Mouse (Mus musculus) bone marrow, adult 2 months (tissue): ENCODE data around the gene Xdh. TPM values are rescaled to one million over a fixed set of nuclear protein-coding genes. Genes with fewer than 3 reads are reported as not detected.
"Not testable (repeated sequence)": the region's sequence is repeated elsewhere in the genome, so short reads cannot be mapped to it uniquely, and the experiment has no call there.

ENCODE experiments used
- H3K27ac ChIP-seq: fragments of 200-500 bp; 2 replicates; pipeline ENCODE4 v1.5.1; 2012; ENCODE audit warnings: low read depth, mild to moderate bottlenecking, control low read depth, inconsistent platforms, low read length; ENCODE audit not compliant: control insufficient read depth, poor library complexity, insufficient read depth
- H3K4me1 ChIP-seq: fragments of 200-500 bp; 2 replicates; pipeline ENCODE4 v1.6.1; 2011; ENCODE audit warnings: low read length; ENCODE audit not compliant: control insufficient read depth, insufficient read depth
- H3K4me3 ChIP-seq: fragments of 200-500 bp; replicated peaks from 2 replicates; pipeline ENCODE3; 2011; ENCODE audit warnings: mild to moderate bottlenecking, low read depth, low read length, control low read depth; ENCODE audit not compliant: control insufficient read depth
- CTCF ChIP-seq: fragments of 200-500 bp; IDR thresholded peaks from 2 replicates; pipeline ENCODE4 v1.5.1; 2011; ENCODE audit warnings: low read length, control low read depth; ENCODE audit not compliant: control insufficient read depth, insufficient read depth
- POLR2A ChIP-seq: fragments of 200-500 bp; IDR thresholded peaks from 2 replicates; pipeline ENCODE4 v1.6.1; 2011; ENCODE audit warnings: low read depth, mild to moderate bottlenecking, control low read depth, low read length, borderline replicate concordance; ENCODE audit not compliant: control insufficient read depth
- WGBS: fragments of 180-500 bp; shearing (Covaris S2); methylation state at CpG from one replicate; pipeline ENCODE4 v1.1.7; 2018; 5-methylcytosine and 5-hydroxymethylcytosine counted together
- polyA plus RNA-seq: library from polyadenylated mRNA; stranded (reverse); fragments of >200 nt; gene quantifications from 2 replicates; pipeline ENCODE4 v1.2.4, GENCODE M21; 2011; ENCODE audit warnings: low replicate concordance; ENCODE audit not compliant: missing spikeins, insufficient read depth, insufficient read length

The Xdh gene
- polyA plus RNA-seq, 1 experiment, result 114 TPM

DNA sequence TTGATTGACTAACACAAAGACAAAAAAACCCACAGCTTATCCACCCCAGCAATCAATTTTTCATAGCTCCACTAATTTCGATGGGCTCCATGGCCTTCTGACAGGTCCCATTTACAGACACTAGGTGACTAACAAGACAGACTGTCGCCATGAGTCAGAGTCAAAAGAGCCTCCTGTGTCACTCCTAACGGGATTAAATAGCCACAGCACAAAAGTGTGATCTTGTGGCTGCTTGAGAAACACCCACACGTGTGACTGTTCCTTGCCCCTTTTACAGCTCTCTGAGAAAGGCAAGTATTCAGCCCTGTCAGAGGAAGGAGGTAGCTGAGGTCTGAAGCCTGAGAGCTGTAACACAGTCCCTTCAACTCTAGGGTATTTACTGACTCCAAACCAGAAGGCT, 96.3 kb downstream of the Xdh start:
- 76% methylated on average over 4 of the region's 4 CpGs for WGBS
- TF ChIP-seq POLR2A (no peak), CTCF (no peak)
- no peak overlapping the region for H3K27ac ChIP-seq
- no peak overlapping the region for H3K4me3 ChIP-seq
- no peaks in the 10 kb centered on the region; the same call in 1 of the 2 replicates for H3K4me1 ChIP-seq

DNA sequence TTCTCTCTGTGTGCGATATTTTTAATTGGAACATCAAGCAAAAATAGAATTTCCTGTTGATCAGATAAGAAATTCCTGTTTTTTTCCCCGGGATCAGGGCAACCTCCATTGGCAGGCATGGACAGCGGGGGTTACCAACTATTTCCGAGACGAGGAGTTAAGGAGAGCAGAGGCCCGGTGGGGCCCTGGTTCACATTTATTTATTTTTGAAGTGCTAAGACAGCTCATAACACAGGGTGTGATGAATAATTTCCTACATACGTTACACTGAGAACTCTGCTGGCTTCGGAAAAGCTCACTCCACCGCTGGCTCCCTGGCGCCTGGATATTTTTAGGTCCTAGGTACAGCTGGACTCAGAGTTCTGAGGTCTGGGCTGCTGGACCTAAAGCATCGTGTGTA, 97.0 kb downstream of the Xdh start:
- H3K27ac ChIP-seq, result no peak overlapping the region
- no peak for TF ChIP-seq POLR2A
- TF ChIP-seq CTCF, result no peak

DNA sequence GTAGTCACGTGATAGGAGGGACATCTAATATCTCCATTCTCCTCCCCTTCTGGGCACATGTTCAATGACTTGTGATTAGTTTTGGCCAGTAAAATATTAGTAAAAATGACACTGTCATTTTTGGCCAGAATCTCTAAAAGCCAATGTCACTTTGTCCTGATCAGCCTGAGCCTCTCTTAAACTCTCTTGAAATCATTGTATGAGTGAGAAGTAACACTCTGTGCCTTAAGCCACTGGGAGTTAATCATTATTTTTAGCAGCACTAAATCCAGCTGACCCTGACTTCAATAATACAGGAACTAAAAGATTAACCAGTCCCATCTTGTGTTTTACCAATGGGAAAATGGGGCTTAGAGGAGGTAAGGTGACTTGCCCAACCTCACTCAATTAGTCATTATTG, 102.6 kb downstream of the Xdh start:
- 84% methylated on average over 1 of the region's 1 CpGs for WGBS
- Histone ChIP-seq H3K4me3 (no peak overlapping the region), H3K4me1 (no peaks in the 10 kb centered on the region), H3K27ac (no peak overlapping the region)
- TF ChIP-seq POLR2A, result no peak
- no peak for TF ChIP-seq CTCF

More for the DNA sequence above, 97.0 kb downstream of the Xdh start:
- no peak overlapping the region for H3K4me3 ChIP-seq
- no peaks in the 10 kb centered on the region; the same call in 1 of the 2 replicates for H3K4me1 ChIP-seq
- 84% methylated on average over 11 of the region's 11 CpGs for WGBS

DNA sequence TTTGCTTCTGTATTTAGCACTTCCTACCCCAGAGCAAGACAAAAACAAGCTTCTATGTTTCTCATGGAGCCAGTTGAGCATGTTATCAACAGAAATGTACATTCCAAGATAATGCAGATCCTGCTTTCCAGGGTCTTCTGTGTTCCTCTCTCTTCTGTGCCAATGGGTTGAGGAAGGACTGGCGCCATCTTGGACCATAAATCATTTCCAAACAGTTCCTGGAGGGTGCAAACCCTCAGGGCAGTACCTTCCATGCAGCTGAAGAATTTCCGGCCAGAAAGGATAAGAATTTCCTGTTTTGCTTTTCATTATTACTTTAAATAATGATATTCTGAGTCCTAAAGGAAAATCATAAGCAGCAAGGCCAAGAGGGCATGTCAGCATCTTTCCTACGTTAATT, 104.4 kb downstream of the Xdh start:
- no peak for TF ChIP-seq POLR2A
- no peak for TF ChIP-seq CTCF
- no peak overlapping the region for H3K27ac ChIP-seq
- 68% methylated on average over 3 of the region's 3 CpGs for WGBS
- H3K4me3 ChIP-seq, result no peak overlapping the region
- no peaks in the 10 kb centered on the region for H3K4me1 ChIP-seq

DNA sequence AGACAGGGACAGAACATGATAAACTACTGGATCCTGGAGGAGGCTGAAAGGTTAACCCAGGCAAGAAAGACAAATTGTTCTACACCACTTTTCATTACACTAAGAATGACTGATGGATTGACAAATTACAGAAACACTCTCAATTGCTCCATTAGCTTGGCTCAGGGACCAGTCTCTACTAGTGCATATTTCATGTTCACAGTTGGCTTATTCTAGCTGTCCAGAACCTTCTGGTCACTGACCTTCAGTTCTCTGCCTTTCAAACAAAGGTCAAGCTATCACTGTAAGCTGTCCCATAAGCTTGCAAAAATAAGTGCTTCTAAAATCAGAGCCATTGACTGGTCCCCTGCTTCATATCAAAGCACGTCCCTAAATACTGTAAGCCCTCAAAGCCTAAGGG, 107.0 kb downstream of the Xdh start:
- Histone ChIP-seq H3K4me1 (no peaks in the 10 kb centered on the region), H3K27ac (no peak overlapping the region), H3K4me3 (no peak overlapping the region)
- no peak for TF ChIP-seq POLR2A
- TF ChIP-seq CTCF, result no peak
- 76% methylated on average over 1 of the region's 1 CpGs for WGBS

DNA sequence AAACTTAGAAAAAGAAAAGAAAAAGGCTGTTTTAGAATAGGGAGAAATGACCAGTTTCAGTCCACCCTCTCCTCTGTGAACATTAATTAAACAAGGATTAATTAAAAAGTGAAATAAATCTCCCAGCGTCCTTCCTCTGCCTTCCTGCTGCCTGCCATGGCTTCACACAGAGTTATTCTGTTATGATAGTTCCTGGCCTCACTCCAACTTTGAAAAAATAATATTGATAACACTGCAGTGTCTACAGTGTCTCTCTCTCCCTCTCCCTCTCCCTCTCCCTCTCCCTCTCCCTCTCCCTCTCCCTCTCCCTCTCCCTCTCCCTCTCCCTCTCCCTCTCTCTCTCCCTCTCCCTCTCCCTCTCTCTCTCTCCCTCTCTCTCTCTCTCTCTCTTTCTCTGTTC, 110.1 kb downstream of the Xdh start:
- H3K4me3 ChIP-seq, H3K4me1 ChIP-seq, H3K27ac ChIP-seq: not testable (repeated sequence)
- whole genome bisulfite sequencing, result 50% methylated on average over 1 of the region's 1 CpGs

DNA sequence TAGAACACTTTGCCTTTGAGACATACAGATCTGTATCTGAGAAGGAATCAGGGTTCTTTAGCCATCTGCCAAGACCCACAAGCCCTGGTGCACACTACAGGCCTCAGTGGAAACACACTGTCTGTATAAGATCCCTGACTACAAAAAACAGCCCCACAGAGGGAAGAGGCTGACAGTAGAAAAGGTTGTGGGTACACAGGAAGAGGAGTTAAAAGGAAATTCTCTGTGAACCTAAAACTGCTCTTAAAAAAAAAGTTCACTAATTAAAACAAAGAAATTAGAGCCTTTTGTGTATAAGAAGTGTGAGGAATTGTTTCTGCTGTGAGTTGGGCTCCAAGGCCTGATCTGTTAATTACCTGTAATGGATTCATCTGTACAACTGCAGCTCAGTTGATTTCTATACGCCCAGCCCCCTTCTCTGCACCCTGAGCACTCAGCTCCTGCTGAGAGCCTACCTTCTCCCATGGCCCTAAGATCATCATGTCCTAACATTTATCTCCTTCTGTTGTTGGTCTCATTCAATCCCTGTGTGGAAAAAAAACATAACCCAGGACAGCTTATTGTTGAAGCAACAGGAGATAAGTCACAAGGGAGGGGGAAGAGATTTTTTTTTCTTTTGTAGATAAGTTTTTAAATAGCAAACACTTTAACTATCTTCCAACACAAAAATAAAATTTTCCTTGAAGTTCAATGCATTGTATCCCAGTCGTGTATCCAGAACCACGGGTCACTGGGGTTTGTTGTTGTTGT, 110.7 kb downstream of the Xdh start:
- WGBS, result 63% methylated on average over 3 of the region's 3 CpGs

DNA sequence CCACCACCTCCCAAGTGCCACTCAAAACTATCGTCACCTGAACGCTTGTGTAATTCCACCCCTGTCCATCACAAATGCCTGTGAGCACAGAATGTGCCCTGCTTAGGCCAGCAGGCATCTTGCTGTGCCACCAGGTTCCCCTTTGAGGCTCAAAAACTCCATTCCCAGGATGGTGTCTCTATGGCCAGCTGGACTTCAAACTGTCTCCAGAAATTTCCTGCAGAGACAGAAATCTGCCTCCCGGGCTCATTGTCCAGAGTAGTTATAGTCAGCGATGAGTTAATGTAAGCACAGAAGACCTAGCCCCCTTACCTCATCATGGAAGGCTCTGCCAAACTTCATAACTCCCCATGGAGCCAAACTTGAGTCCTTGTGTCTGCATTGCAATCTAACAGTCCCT, 112.8 kb downstream of the Xdh start:
- no peak overlapping the region for H3K27ac ChIP-seq
- WGBS, result 84% methylated on average over 4 of the region's 4 CpGs

More for the DNA sequence above, 110.7 kb downstream of the Xdh start:
- Histone ChIP-seq H3K4me1 (no peaks in the 10 kb centered on the region), H3K27ac (no peak overlapping the region), H3K4me3 (no peak overlapping the region)
- TF ChIP-seq CTCF (no peak), POLR2A (no peak)

DNA sequence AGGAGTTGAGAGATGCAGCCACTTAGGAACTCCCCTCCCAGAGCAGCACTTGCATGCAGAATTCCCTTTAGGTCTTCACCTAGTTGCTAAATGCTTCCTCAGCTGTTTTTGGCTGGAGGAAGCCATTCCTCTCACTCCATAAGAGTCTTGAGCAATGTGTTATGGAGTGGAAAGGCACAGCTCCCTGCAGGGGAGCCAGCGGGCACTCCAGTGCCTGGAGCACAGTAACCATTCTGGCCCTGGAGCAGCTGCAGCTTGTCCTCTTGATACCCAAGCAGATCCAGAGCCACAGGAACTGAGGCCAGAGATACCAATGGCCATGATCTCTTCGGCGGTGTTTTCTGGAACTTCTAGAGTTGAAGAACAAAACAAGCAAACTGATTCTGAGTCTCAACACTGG, 113.4 kb downstream of the Xdh start:
- no peaks in the 10 kb centered on the region for H3K4me1 ChIP-seq
- 90% methylated on average over 3 of the region's 3 CpGs for WGBS
- H3K27ac ChIP-seq, result no peak overlapping the region
- no peak overlapping the region for H3K4me3 ChIP-seq
- no peak for TF ChIP-seq CTCF
- no peak for TF ChIP-seq POLR2A

More for the DNA sequence above, 112.8 kb downstream of the Xdh start:
- H3K4me3 ChIP-seq, result no peak overlapping the region
- H3K4me1 ChIP-seq, result no peaks in the 10 kb centered on the region
- no peak for TF ChIP-seq CTCF
- TF ChIP-seq POLR2A, result no peak

Other genes starting within 250 kb of the Xdh start
- 0.70 TPM in 1 of 2 replicates, not detected in the other for gene Galnt14, start 239.7 kb downstream of the Xdh start, polyA plus RNA-seq
- 5.2 and 7.7 TPM in 2 replicates for gene Ehd3, start 146.1 kb downstream of the Xdh start, polyA plus RNA-seq
- not detected in 2 replicates for gene Srd5a2, start 97.7 kb upstream of the Xdh start, polyA plus RNA-seq